Mouse (Mus musculus): ENCODE measurements around the gene Sorcs3. TPM values are rescaled to one million over a fixed set of nuclear protein-coding genes. Genes with fewer than 3 reads are reported as not detected.
A peak's percentile ranks its signal among the peaks of the same experiment; 100 is the strongest.

The Sorcs3 gene
- total RNA-seq, 2 experiments from 2014 or later: 40.4 to 41.5 TPM

GRCm38 (mm10) chr19:48356806-48357205 lies 151.0 kb downstream of the Sorcs3 start:
- intact Hi-C loops (cut with DNase I): no loop called here

DNA sequence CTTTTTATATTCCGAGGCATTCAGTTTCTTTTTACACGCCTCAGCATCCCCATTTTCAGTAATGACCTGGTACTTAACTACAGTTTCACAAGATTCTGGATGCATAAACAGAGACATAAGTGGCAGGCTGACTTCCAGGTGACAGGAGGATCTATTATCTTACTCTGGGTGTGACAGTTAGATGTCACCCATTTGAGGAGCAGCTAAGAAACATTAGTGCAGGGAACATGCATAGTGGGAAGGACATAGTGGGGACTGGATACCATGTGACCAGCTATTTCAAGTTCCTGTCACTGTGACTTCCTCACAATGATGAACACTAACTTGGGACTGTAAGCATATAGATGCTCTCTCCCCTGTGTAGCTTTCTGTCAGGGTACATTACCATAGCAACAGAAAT lies 156.3 kb downstream of the Sorcs3 start:
- DNase-seq (ENCODE audit: low spot score in 2 of 2): no peak
- intact Hi-C loops (cut with DNase I): no loop called here

More at GRCm38 (mm10) chr19:48356806-48357205, 151.0 kb downstream of the Sorcs3 start:
- no peak for DNase-seq (ENCODE audit: low spot score in 2 of 2)

- DNase-seq (ENCODE audit: low spot score in 2 of 2): peak; percentile 61 to 70
- intact Hi-C loops (cut with DNase I): loop anchor here (2.0 to 5.0 kb wide), 2 partner anchors 106 to 161 kb away; partner anchors contain the start of gene Sorcs3
Measured at GRCm38 (mm10) chr19:48368056-48368455, 162.2 kb downstream of the Sorcs3 start.

DNA sequence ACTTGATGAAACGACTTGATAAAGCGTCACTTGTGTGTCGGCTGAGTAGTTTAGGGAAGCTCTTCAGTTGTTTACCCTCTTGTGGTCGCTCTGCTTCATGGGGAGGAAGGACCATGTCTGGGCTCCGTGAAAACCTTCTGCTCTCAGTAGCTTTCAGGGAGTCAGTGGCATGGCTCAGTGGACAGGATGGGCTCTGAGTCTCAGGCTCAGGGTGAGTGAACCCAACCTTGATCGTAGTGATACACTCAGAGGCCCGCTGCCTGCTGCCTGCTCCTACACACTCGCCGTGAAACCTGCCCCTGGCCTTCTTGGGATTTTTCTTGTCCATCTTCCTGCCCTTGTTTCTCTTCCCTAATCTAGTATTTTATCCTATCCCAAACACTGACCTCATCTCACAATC lies 166.0 kb downstream of the Sorcs3 start:
- intact Hi-C loops (cut with DNase I): no loop called here
- DNase-seq (ENCODE audit: low spot score in 2 of 2): no peak

GRCm38 (mm10) chr19:48378006-48378540 lies 172.2 kb downstream of the Sorcs3 start:
- no peak for DNase-seq (ENCODE audit: low spot score in 2 of 2)
- intact Hi-C loops (cut with DNase I): no loop called here

GRCm38 (mm10) chr19:48391551-48391950 lies 185.7 kb downstream of the Sorcs3 start:
- intact Hi-C loops (cut with DNase I): loop anchor here (2.0 kb wide), 1 partner anchor 187 kb away; no protein-coding TSS in a partner anchor
- peak in 1 of 2 experiments; percentile 46 for DNase-seq (ENCODE audit: low spot score in 2 of 2)

DNA sequence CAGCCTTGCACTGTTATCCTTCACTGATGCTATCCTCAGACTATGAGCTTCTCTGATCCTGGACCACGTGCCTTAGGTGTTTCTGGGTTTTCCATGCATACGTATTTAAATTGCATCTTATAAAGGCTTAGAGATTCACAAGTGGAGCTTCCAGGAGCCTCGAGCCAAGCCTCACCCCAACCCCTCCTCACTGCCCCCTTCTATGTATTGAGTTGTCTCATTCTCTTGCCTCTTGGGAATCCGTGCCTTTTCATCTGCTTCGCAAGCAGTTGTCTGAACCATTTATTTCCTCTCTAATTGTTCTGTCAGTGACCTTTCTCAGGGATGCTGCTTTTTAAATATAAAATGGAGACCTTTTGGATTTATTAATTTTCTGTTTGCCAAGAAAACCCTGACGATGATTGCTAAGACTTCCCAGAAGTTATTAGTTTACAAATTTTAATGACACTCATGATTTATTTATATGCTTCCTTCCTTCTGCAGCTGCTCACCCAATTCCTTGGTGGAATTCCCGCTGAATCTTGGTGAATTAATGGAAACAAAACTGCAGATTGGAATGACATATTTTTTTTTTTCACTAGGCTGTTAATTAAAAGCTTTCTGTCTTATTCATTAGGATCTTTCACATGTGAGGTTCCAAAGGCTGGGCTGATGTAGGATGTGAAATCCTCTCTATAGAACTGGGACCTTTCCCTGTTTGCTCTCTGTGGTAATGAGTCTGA lies 199.1 kb downstream of the Sorcs3 start:
- intact Hi-C loops (cut with DNase I): no loop called here
- no peak for DNase-seq (ENCODE audit: low spot score in 2 of 2)

DNA sequence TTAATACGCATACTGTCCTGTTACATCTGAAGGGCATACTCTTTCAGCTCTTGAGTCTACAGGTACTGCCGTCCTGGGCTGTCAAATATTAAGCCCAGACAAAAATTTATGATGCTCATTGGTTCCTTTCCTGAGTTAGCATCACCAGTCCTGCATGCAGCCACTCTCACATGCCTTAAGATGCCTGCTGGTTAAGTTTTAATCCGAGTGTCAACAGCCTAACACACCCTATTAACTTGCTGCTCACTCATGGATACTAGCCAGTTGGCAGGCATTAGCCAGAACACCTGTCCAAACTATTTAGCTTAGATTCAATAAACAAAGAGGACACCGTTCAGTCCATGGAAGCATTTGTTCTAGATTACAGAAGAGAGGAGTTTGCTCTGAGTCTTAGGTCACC lies 202.4 kb downstream of the Sorcs3 start:
- intact Hi-C loops (cut with DNase I): no loop called here
- no peak for DNase-seq (ENCODE audit: low spot score in 2 of 2)

- DNase-seq (ENCODE audit: low spot score in 2 of 2): no peak
- intact Hi-C loops (cut with DNase I): loop anchor here (5.0 kb wide), 1 partner anchor 851 kb away; no protein-coding TSS in a partner anchor
Measured at GRCm38 (mm10) chr19:48411332-48411731, 205.5 kb downstream of the Sorcs3 start.

DNA sequence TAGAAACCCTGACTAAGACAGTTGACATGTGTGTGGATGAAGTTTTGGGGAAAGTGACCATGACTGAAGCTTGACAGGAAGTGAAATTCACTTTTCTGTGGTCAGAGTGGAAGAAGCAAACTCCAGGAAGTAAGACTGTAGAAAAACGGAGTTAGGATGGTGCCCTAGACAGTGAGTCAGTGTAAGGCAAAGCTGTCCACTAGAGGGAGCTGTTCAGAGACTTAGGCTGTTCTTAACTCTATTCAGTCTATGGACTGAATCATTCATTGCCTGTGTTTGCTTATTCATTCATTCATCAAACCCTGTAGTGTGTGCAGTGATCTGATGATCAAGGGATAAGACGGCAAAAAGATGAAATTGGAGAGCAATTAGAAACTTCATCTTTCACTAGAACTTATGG lies 208.0 kb downstream of the Sorcs3 start:
- DNase-seq (ENCODE audit: low spot score in 2 of 2): peak; percentile 15 to 28
- intact Hi-C loops (cut with DNase I): loop anchor here (5.0 kb wide), 1 partner anchor 848 kb away; no protein-coding TSS in a partner anchor

DNA sequence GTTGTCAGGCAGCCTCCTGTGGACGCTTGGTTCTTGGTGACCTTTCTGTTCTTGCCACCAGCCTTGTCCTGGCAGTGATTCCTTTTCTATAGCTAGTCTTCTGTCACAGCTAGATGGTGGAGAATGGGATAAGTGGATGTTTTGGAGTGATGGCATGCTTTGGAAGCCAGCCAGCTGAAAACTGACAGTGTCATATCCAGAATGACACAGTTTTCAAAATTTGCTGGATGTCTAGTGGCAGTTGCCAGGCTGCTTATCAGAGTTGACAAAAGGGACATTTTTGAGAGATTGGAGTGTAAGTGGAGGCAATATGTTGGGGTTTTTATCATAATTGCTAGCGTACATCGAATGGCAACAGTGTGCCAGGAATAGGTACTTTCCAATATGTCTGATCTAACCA lies 212.5 kb downstream of the Sorcs3 start:
- intact Hi-C loops (cut with DNase I): no loop called here
- DNase-seq (ENCODE audit: low spot score in 2 of 2): no peak

DNA sequence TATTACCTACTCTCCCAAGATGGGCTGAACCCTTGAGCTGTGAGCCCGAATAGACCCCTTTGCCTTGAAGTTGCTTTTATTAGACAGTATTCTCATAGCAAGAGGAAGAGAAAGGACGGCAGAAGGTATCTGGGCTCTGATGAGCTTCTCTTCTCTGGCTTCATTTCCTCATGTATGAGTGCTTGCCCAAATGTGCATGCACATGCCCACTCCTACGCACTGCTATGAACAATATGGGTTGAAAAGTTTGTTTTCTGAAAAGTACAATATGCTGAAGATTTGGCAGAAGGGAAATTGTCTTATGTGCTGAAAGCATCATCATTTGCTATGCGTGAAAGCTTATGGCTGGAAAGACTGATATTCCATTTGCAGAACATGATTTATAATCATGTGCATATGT lies 223.4 kb downstream of the Sorcs3 start:
- DNase-seq (ENCODE audit: low spot score in 2 of 2): no peak
- intact Hi-C loops (cut with DNase I): no loop called here

DNA sequence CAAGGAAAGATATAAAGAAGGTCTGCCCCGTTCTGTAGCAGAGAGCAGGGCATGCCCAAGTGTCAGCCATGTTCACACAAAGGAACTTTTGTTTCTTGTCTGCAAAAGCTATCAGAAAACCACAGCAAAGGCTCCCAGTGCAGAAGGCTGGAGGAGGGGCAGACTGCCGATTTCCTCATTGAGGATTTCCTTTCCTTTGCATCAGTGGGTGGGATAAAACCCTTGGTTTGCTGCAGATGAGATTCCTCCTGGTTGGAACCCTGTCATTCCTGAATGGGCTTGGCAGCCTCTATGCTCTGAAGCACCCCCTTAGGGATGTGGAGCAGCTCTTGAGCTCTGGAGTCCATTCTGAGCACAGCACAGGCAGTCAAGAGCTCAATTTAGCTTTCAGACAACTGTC lies 223.9 kb downstream of the Sorcs3 start:
- peak in 1 of 2 experiments; percentile 18 for DNase-seq (ENCODE audit: low spot score in 2 of 2)
- intact Hi-C loops (cut with DNase I): no loop called here

GRCm38 (mm10) chr19:48430328-48430727 lies 224.5 kb downstream of the Sorcs3 start:
- intact Hi-C loops (cut with DNase I): no loop called here
- DNase-seq (ENCODE audit: low spot score in 2 of 2): no peak

DNA sequence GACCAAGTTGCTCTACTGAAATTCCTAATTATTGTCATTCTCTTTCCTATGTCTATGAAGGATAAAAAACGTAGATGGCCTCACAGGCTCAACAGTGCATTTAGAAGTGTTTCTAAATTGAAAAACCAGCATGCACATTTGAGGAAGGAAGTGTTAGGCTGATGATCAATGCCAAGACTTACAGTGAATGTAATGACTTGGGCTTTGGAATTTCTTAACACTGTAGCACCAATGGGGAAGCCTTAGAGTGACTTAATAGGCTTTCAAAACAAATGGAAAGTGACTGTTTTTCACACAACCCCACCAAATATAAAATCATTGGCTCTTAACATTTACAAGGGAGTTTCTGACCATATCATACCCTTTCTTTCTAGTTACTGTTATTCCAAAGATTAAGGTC lies 232.6 kb downstream of the Sorcs3 start:
- intact Hi-C loops (cut with DNase I): no loop called here

DNA sequence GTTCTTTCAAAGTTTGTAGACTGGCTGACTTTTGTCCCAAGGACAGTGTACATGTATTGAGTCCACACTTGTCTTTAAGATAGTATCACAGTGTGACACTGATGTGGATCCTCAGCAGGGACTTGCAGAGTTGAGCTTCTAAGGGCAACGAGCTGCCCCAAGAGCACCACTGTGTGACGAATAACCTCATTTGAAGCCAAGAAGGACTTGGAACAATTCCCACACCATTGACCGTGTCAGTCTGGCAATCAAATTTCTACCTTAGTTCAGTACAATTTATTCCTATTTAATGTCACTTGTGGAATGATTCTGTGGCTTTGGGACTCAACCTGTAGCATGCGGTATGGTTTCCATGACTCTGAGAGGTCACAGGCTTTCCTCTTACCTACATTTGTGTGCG lies 255.3 kb downstream of the Sorcs3 start:
- no peak for DNase-seq (ENCODE audit: low spot score in 2 of 2)
- intact Hi-C loops (cut with DNase I): no loop called here

More for the DNA sequence above, 232.6 kb downstream of the Sorcs3 start:
- DNase-seq (ENCODE audit: low spot score in 2 of 2): no peak

DNA sequence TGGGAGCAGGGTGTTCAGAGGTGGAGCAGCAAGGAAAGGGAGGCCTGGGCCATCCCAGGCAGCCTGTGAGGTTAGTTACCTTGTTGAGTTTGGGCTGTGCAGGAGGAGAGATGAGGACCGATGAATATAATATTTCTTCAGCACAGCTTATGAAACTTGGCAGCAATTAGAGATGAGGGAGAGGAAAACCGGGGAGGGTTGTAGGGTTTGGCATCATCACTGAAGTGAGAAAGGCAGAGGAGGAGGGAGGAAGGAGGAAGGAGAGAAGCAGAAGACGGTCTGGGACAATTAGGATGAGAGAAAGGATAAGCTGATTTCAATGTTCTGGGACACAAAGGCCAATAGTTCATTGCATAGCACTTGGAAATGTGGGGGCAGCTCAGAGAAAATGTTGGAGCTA lies 256.6 kb downstream of the Sorcs3 start:
- intact Hi-C loops (cut with DNase I): no loop called here
- no peak for DNase-seq (ENCODE audit: low spot score in 2 of 2)

- intact Hi-C loops (cut with DNase I): no loop called here
- DNase-seq (ENCODE audit: low spot score in 2 of 2): peak; percentile 26 to 34
Measured at GRCm38 (mm10) chr19:48463494-48463893, 257.7 kb downstream of the Sorcs3 start.

DNA sequence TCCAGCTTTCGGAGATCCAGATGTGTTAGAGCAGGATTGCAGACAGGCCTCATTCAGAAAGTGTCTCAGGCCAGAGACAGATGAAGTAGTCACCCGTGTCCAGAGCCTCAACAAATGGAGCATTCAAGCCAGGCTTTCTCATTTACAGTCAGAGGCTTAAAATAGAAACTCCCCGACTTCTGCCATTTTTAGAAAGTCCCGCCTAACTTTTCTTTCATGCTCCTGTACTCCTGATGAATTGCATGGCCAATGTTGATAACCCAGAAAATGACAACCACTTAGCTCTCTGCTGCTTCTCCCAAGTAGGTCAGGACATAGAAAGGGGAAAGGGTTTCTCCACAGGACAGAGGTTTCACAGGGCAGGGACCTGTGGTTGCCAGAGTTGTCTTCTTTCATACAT lies 261.6 kb downstream of the Sorcs3 start:
- intact Hi-C loops (cut with DNase I): no loop called here
- DNase-seq (ENCODE audit: low spot score in 2 of 2): no peak

GRCm38 (mm10) chr19:48469791-48470410 lies 264.1 kb downstream of the Sorcs3 start:
- intact Hi-C loops (cut with DNase I): no loop called here
- no peak for DNase-seq (ENCODE audit: low spot score in 2 of 2)

- intact Hi-C loops (cut with DNase I): no loop called here
Measured at GRCm38 (mm10) chr19:48471927-48472326, 266.1 kb downstream of the Sorcs3 start.

More at GRCm38 (mm10) chr19:48471927-48472326, 266.1 kb downstream of the Sorcs3 start:
- DNase-seq (ENCODE audit: low spot score in 2 of 2): no peak

Measured in left cerebral cortex, postnatal 36 days (tissue).